Mouse (Mus musculus) gastrocnemius, postnatal 25 days (tissue): ENCODE measurements around the gene Memo1. TPM values are rescaled to one million over a fixed set of nuclear protein-coding genes. Genes with fewer than 3 reads are reported as not detected.

Source experiments
- total RNA-seq, 2 experiments: library from RNA; stranded (reverse); gene quantifications; 1 replicate in 1 of 2; 2 replicates in 1 of 2; pipeline ENCODE4 v1.2.3; 2021

Memo1 gene
- total RNA-seq, 2 experiments from 2014 or later: 50.8 to 58.1 TPM

Other genes with a start within 250 kb of the Memo1 start
- gene Srd5a2, start 247.6 kb downstream of the Memo1 start, total RNA-seq: not detected
- 10 to 100 TPM; 47.1 to 50.6 TPM for gene Dpy30, start 28.4 kb upstream of the Memo1 start, total RNA-seq
- 10 to 100 TPM; 40.0 to 42.5 TPM for gene Spast, start 43.5 kb upstream of the Memo1 start, total RNA-seq
- 1 to 10 TPM; 5.9 to 6.1 TPM for gene Slc30a6, start 100.1 kb upstream of the Memo1 start, total RNA-seq
- under 1 TPM; 0.08 to 0.15 TPM for gene Nlrc4, start 163.6 kb upstream of the Memo1 start, total RNA-seq
- gene Yipf4, start 194.0 kb upstream of the Memo1 start, total RNA-seq: 10 to 100 TPM; 25.8 to 30.1 TPM
- 10 to 100 TPM; 50.0 to 53.7 TPM for gene Birc6, start 232.8 kb upstream of the Memo1 start, total RNA-seq